Mouse (Mus musculus) kidney, adult 8-10 months (tissue): ENCODE measurements around the gene Gpr152.
A peak's percentile ranks its signal among the peaks of the same experiment; 100 is the strongest.

Source experiments
- DNase-seq, 2 experiments: peaks; one replicate each; pipeline ENCODE4 v3.0.0; 2022

Gpr152 gene

DNA sequence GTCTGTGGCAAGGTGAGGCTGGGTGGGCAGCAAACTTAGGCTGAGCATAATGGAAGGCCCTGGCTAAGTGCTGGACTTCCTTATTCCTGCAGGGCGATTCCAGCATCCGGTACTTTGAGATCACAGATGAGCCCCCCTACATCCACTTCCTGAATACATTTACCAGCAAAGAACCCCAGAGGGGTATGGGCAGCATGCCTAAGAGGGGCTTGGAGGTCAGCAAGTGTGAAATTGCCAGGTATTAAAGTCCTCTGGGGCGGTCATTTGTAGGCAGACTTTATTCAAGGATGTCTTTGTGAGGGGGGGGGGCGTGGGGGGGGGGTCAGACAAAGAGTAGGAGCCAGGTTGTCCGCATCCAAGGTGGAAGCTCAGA lies 11.9 kb downstream of the Gpr152 start:
- DNase-seq, result no peak

GRCm38 (mm10) chr19:4151898-4152297 lies 12.3 kb downstream of the Gpr152 start:
- no peak for DNase-seq

DNA sequence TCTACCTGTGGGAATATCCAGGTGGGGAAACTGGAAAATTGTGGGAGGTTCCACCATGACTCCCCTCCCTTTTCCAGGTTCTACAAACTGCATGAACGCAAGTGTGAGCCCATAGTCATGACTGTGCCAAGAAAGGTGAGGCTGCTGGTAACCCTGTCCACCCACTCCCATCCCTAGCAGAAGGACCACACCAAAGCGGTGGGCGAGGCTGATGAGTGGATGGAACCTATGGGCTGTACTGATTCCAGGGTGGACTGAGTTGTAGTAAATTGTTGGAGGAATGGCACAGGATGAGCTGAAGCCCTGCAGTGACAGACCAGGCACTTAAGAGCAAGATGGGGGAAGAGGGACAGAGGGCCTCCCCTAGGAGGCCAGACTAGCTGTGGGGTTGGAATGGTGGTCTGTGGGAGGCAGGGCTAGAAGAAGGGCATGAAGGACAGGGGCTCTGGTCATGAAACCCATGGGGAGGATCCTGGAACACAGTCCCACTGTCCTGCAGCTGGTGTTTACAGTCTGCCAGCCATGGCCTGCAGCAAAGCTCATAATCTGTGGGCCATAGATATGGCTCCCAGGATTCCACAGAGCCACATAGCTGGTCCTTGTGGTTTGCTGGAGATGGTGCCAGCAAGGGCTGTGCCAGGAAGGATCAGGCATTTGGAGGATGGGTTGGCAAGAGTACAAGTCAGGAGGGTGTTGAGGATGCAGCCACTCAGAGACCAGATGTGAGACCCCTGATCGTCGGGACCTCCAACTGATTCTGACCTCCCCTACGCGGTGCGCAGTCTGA lies 13.1 kb downstream of the Gpr152 start:
- no peak for DNase-seq

DNA sequence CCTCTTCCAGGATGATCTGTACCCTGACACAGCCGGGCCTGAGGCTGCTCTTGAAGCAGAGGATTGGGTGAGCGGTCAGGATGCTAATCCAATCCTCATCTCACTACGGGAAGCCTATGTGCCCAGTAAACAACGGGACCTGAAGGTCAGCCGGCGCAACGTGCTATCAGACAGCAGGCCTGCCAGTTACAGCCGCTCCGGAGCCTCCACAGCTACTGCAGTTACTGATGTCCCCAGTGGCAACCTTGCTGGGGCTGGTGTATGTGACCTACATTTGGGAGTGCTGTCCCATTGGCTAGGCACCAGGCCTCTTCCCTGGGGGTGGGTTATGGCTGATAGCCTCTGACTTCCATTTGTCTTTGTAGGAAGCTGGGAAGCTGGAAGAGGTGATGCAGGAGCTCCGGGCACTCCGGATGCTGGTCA lies 13.7 kb downstream of the Gpr152 start, which contains the start of gene Ptprcap:
TSS of gene Ptprcap (plus strand) at position 373 of the 423 bp plus-strand sequence.
- no peak for DNase-seq

- DNase-seq, result no peak
These were observed 15.0 kb downstream of the Gpr152 start for GRCm38 (mm10) chr19:4154437-4155222.

- no peak for DNase-seq
These were observed 15.9 kb downstream of the Gpr152 start for GRCm38 (mm10) chr19:4155223-4156072.

- DNase-seq, result no peak
These were observed 16.5 kb downstream of the Gpr152 start for GRCm38 (mm10) chr19:4156073-4156579.

GRCm38 (mm10) chr19:4156771-4157170 lies 17.2 kb downstream of the Gpr152 start:
- DNase-seq, result no peak

GRCm38 (mm10) chr19:4159049-4159448 lies 19.5 kb downstream of the Gpr152 start:
- no peak for DNase-seq

DNA sequence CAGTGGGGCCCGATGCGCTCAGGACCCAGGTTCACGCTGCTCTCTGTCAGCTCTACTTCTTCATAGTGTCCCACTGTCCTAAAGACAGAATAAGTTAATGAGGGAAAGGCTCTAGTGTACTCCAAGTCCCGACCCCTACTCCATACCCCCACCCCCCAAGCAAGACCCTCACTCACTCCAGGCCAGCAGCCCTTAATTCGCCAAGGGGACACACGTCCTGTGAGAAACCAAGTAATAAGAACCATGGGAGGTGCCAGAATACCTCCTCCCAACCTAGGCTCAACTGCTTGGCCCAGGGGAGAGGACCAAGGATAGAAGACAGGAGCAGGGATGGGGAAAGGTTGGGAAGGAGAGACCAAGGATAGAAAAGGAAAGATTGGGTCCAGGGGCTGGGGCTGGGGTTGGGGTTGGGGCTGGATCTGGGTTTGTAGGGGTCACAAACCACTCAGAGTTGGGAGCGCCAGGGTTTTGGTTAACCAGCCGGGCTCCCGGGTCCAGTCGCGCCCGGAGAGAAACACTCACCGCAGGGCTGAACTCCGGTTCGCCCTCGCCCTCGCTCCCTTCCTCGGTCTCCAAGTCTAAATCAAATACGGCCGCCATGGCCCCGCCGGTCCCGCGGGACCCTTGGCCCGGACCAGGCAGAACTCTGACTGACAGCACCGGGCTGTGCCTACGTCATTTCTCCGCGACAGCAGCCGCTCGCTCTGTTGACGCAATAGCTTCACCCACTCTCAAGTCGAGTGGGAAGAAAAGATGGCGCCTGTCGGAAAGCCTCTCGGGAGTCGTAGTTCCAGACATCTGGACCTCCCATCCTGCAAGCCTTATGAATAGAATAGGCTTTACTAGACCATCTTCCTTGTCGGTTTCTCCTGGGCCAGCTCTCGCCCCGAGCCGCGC lies 23.3 kb downstream of the Gpr152 start, which contains the start of gene Rps6kb2:
TSS of gene Rps6kb2 (minus strand) at position 709 of the 897 bp plus-strand sequence.
- DNase-seq, result peak; percentile 97 to 98

DNA sequence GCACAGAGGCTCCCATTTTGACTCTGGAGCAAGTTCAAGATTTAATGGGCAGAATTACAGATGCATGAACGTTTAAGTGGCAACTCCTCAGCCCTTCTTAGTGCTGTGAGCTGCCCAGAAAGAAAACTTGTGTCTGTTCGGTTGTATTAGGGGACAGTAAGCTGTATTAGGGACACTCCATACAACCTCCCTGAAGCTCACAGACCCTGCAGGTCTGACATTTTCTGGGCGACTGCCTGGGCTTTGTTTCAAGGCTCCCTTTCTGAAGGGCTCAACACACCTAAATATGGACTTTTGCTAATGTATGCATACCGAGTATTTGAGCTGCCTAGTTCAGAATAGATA lies 23.9 kb downstream of the Gpr152 start:
- no peak for DNase-seq

GRCm38 (mm10) chr19:4164100-4164499 lies 24.5 kb downstream of the Gpr152 start:
- DNase-seq, result no peak

DNA sequence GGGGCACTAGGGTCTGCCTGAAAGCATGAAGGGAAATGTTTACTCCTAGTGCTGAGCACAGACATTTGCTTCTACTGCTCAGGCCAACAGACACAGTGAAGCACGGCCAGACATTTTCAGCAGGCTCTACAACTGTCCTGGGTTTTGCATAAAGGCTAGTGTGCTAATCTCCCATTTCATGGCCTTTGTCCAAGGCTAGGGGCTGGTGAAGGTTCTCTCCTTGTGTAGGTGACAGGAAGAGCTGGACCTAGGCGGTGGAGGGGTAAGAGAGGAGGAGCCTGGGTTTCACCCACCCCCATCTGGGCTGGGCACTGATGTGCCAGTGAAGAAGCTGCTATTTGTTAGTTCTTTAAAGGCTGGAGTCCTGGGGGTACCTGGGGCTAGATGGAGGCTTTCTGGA lies 25.1 kb downstream of the Gpr152 start:
- DNase-seq, result no peak

- DNase-seq, result no peak
These were observed 27.3 kb downstream of the Gpr152 start for GRCm38 (mm10) chr19:4166678-4167476.

GRCm38 (mm10) chr19:4169378-4169784 lies 29.8 kb downstream of the Gpr152 start:
- DNase-seq, result peak; percentile 99 to 100

DNA sequence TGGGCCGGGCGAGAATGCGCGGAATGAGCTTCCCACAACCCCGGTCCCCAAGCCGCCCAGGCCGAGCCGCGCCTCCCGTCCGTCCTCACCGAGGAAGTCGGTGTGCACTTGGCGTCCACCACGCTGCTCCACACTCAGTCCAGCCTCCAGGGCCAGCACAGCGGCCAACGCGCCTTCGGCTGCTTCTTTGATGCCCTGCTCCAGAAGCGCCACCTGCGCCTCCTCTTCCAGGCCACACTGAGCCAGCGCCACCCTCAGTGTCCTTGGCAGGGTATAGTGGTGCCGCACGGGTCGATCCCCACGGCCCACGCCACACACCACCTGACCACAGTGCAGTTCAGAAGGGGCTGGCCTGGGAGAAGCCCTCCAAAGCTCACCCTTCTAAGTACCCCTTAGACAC lies 30.2 kb downstream of the Gpr152 start:
- DNase-seq, result no peak

DNA sequence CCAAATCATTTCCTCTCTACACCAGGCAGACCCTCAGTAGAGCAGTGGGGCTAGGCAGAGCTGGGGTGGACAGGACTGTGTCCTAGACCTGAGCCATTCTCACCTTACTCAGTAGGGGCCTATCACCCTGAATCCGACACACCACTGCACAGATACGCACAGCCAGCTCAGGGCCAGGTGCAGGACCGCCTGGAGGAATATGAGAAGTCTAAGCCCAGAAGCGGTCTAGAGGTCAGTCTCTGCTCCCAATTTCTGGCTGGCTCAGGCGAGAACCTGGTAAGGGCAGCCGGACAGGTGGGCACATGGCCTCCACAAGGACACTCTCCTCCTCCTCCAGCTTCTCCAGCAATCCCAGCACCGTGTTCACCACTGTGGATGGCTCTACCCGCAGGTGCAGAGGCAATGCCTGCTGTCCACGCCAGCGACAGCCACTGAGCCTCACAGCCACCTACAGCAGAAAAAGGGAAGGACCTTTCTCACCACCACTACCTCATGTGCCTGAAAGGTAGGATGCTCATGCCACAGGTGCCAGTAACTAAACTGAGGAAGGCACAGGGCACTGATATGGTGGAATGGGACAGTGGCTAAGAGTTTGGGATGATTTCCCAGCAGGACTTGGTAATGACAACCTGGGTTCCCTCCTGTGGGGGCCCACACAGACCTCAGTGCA lies 31.3 kb downstream of the Gpr152 start:
- no peak for DNase-seq

- no peak for DNase-seq
These were observed 32.1 kb downstream of the Gpr152 start for GRCm38 (mm10) chr19:4171393-4172290.

DNA sequence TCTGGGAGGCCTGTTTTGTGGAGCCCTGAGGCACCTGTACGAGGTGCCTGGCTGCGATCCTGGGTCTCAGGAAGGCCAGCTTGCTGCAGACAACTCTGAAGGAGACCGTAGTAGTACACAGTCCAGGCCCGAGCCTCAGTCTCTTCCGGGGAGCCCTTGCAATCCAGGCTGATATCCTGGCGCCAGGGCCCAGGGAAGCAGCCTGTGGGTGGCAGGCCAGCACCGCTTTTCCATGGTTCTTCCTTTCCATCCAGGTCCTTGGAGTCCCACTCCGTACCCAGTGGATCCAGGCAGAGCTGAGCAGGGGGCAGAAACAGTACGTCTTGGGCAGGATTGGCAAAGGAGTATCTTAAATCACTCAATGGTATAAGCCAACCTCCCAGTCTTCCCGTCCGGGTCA lies 33.3 kb downstream of the Gpr152 start:
- DNase-seq, result no peak
